Mouse (Mus musculus) G1E-ER4 (cell line): ENCODE measurements around the gene Mrgpra6. TPM values are rescaled to one million over a fixed set of nuclear protein-coding genes. Genes with fewer than 3 reads are reported as not detected.

ENCODE experiments used
- GATA1 ChIP-seq: IDR thresholded peaks from one replicate; pipeline ENCODE4 v1.8.0; 2012; ENCODE audit warnings: low read length, inconsistent platforms
- polyA plus RNA-seq: library from polyadenylated mRNA; stranded (reverse); fragments of >175 nt; gene quantifications from 2 replicates; pipeline ENCODE4 v1.2.3, GENCODE M21; 2012

The Mrgpra6 gene
- polyA plus RNA-seq, result not detected in 2 replicates

GRCm38 (mm10) chr7:47204830-47205229, at the start of gene Mrgpra6:
Gene Mrgpra6 (minus strand): TSS chr7:47204920.
- TF ChIP-seq GATA1, result no peak

DNA sequence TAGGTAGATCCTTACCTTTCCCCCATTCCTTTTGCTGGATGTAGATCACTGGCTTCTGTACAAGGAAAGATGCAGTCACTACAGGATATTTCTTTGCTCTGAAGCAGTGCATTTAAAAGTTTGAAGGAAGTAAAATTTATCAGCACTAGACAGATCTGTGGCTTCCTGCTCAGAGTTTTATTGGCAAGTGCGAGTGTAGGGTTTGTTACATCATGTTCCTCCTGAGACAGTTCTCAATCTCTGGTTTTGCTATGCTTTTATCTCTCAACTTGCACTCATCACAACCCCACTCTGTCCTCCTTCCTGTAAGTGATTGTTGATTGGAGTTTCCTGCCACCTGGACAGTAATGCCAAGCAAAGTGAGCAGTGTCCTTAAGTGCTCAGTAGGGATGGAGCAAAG, 48.0 kb upstream of the Mrgpra6 start, which contains the start of gene Mrgpra9:
TSS of gene Mrgpra9 (minus strand) at position 79 of the 400 bp plus-strand sequence.
- TF ChIP-seq GATA1, result no peak

- TF ChIP-seq GATA1, result no peak
Observed at GRCm38 (mm10) chr7:47244658-47245057, 39.9 kb upstream of the Mrgpra6 start.

DNA sequence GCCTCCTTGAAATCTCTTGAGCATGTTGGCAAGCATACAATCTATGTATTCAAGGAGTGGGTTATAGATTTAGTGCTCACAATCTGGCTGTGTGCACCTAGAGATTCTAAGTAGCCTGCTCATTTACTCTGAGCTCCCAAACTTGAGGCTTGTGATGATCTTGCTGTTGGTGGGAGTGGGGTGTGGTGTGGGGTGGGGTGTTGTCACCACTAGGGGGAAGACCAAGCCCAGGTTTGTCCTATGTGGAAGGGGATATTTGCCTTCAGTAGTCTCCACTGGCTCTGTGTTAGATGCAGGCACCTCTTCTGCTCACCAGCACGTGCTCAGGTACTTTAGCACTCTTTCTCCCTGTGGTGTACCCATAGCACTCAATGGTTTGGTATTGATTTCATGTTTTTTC, 9.4 kb downstream of the Mrgpra6 start:
- TF ChIP-seq GATA1, result no peak

GRCm38 (mm10) chr7:47170814-47171213, 33.9 kb downstream of the Mrgpra6 start:
- TF ChIP-seq GATA1, result no peak

DNA sequence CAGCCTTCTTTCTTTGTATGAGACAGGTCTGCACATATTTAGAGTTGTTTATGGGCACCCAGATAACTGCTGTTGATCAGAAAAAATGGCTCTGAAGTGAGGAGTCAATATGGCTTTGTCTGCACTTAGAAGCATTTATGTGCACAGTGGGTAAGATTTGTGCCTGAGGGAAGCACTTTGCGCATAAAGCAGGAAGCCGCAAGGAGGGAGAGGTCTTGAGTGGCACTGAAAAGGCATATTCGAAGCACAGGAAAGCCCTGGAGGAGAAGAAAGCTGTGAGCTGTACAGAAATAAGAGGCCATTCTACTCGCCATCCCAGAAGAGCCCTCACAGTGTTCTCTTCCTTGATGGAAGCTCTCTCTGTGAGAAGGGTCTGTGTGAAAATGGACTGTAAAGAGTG, 39.7 kb downstream of the Mrgpra6 start:
- no peak for TF ChIP-seq GATA1

DNA sequence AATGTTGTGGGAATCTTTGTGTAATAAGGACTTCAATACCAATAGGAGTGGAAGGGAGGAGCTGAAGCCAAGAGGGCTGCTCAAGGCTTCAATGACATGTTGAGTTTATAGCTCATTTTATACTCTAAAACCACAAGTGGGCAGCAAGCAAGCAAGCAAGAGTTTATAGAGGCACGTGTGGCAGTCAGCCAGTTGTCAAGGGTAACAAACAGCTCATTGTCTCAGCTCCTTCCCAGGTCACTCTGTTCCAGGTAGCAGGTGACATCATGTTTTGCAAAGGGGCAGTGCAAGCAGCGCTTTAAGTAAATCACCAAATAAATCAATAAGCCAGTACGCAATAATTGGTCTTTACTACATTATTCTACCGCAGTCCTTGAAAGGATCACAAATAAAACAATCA, 41.5 kb downstream of the Mrgpra6 start:
- TF ChIP-seq GATA1, result no peak

DNA sequence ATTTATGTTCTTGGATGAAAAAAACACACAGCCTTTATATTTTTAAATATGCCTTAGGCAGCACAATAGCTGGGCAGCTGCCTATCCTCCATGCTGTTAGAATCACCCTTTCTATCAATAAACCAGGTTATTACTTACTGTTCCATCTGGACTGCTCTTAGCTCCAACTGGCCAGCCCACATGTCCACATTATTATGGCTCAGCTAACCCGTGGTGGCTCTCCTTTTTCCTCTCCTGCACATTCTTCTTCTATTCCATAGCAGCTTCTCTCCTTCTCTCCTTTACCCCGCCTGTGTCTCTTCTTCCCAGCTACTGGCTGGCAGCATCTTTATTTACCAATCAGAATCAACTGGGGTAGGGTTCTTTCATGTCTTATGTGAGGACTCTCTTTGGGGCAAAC, 46.3 kb downstream of the Mrgpra6 start:
- TF ChIP-seq GATA1, result no peak

DNA sequence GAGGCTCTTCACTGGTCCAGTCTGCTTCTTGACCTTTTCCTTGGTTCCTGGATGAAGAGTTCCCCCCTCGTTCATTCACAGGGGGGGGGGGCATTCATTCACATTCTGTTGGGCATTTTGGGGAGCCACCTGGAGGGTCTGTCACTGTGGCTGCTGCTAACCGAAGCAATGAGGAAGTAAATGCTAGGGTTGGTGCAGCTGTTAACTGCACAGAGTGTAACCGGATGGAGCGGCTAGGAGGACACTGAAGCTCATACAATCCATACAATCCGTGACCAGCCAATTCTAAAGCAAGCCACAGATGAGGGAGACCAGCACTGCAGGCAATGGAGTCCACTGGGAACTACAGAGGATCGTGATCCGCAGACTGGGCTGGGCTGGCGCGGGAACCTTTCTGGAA, 47.0 kb downstream of the Mrgpra6 start:
- no peak for TF ChIP-seq GATA1

DNA sequence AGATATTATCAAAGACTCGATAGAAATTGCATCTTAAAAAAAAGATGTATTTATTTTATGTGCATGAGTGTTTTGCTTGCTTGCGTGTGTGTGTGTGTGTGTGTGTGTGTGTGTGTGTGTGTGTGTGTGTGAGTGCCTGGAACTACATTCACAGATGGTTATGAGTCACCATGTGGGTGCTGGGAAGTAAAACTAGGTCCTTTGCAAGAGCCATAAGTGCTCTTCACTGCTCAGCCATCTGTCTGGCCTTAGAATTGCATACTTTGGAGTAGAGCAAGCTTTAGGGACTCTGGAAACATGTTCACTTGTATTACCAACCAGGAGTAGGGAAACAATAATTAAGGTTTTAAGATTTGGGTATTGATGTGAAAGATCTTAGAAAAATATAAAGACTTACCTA, 48.9 kb downstream of the Mrgpra6 start:
- TF ChIP-seq GATA1, result no peak

GRCm38 (mm10) chr7:47155396-47155795, 49.3 kb downstream of the Mrgpra6 start:
- TF ChIP-seq GATA1, result no peak

DNA sequence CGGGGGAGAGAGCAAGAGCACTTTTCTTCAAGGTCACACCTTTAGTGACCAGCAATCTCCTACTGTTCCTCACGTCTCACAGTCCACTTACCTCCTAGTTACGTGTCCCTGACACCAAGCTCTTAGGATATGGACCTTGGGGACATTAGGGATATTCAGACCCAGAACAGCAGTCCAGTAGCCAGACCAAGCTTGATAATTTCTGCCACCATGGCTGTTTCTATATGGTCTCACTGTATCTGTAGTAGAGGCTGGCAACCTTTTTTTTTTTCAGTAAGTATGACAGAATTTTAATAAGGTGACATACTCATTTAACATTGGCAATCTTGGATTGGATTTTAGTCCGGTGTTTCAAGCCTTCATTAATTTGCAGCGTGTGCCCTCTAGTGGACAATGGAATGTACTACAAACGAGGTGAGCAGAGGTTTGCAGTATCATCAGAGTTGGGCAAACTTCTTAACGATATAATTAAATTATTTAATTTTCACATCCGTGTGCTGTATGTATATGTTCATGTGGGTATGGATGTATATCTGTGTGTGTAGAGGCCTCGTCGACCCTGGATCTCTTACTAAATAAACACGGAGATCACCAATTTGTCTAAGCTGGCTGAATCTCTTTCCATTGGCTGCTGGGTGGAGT, 54.2 kb downstream of the Mrgpra6 start:
- no peak for TF ChIP-seq GATA1

DNA sequence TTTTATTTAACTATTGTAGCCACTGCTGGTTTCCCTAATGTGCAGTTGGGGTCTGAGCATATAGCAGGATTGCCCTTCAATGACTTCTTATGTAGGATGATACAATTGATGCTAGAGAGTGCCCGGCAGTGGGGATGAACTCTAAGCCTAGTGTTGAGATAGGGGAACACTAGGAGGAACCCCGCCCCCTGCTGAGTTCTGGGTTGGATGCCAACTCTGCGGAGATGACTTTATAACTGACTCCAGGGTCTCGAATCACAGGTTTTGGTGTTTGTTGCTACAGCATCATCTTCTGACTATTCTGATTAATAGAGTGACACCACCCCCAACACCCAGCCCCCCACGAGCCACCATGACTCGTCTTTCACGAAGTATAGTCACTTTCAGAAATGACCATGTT, 56.4 kb downstream of the Mrgpra6 start:
- no peak for TF ChIP-seq GATA1

GRCm38 (mm10) chr7:47146034-47146812, 58.5 kb downstream of the Mrgpra6 start:
- no peak for TF ChIP-seq GATA1

- no peak for TF ChIP-seq GATA1
Observed at GRCm38 (mm10) chr7:47144299-47144698, 60.4 kb downstream of the Mrgpra6 start.

DNA sequence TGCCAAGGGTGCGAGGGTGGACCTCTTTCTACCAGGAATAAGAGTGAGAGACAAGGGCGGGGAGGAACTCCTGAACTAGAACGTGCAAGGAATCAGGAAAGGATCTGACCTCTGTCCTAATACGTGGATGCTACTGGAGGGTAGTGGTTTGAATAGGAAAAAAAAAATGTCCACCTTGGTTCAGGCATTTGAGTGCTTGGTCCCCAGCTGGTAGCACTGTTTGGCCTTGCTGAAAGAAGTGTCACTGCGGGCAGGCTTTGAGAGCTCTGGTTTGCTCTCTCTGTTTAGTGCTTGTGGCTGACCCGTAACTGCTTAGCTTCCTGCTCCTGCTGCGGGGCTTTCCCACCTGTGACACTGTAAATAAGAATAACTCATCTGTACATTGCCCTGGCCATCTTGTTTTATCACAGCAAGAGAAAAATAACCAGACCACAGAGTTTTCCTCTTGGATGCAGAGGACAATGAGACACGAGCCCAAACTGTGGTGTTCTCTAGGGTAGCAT, 64.8 kb downstream of the Mrgpra6 start:
- no peak for TF ChIP-seq GATA1

Other genes starting within 250 kb of the Mrgpra6 start
- 0.25 and 0.26 TPM in 2 replicates for gene Uevld, start 246.4 kb downstream of the Mrgpra6 start, polyA plus RNA-seq
- not detected in 2 replicates for gene Gm9999, start 221.3 kb downstream of the Mrgpra6 start, polyA plus RNA-seq
- gene Spty2d1, start 196.5 kb downstream of the Mrgpra6 start, polyA plus RNA-seq, result 11.8 and 14.1 TPM in 2 replicates
- not detected in 2 replicates for gene Tmem86a, start 154.3 kb downstream of the Mrgpra6 start, polyA plus RNA-seq
- gene Ptpn5, start 71.2 kb downstream of the Mrgpra6 start, polyA plus RNA-seq, result not detected in 2 replicates
- not detected in 2 replicates for gene Mrgpra9, start 47.9 kb upstream of the Mrgpra6 start, polyA plus RNA-seq
- not detected in 2 replicates for gene Mrgpra1, start 149.3 kb upstream of the Mrgpra6 start, polyA plus RNA-seq
- not detected in 2 replicates for gene Mrgpra2a, start 247.2 kb upstream of the Mrgpra6 start, polyA plus RNA-seq